Mouse (Mus musculus) erythroblast, embryonic 14.5 days (primary cell): ENCODE data around the gene Ins2.

Experiments used
- GATA1 ChIP-seq: IDR thresholded peaks from 2 replicates; pipeline ENCODE4 v1.6.1; 2012; ENCODE audit warnings: low read length, inconsistent platforms, mixed read lengths
- TAL1 ChIP-seq: IDR thresholded peaks from 3 replicates; pipeline ENCODE4 v1.6.1; 2012; ENCODE audit warnings: low read length, inconsistent platforms, mixed read lengths

GRCm38 (mm10) chr7:142672120-142672519, 71.1 kb downstream of the Ins2 start:
- TF ChIP-seq GATA1 (no peak), TAL1 (no peak)
